Comparison of ENCODE assay signal across 20 mouse cellular contexts in genomic region chr19:58695314-58695713, GRCm38 (mm10). TPM values are rescaled to one million over a fixed set of nuclear protein-coding genes. Genes with fewer than 3 reads are reported as not detected.
"Had no signal": no experiment of that assay in that cellular context is flagged by ENCODE, and none has a peak within 500 bp of the region (broad histone marks: within the 10 kb centered on the region; RNA-seq: fewer than 3 reads in every experiment).

No protein-coding gene starts in this region.

- H3K4me3 ChIP-seq: neural tube, embryonic 13.5 days; neural tube, embryonic 15.5 days; stomach, embryonic 15.5 days had no signal

- H3K27me3 ChIP-seq: neural tube, embryonic 13.5 days; neural tube, embryonic 15.5 days; stomach, embryonic 15.5 days had no signal

- DNase-seq: retina, postnatal 1 day; right cerebral cortex, adult 18-20 months; right cerebral cortex, postnatal 14 days; right cerebral cortex, postnatal 25 days; right cerebral cortex, postnatal 4 days; spleen, adult 18-20 months; thymus, adult 18-20 months; thymus, adult 2 months; thymus, postnatal 14 days; thymus, postnatal 25 days; thymus, postnatal 36 days; thymus, postnatal 4 days had no signal

- H3K4me2 ChIP-seq: neural tube, embryonic 13.5 days; neural tube, embryonic 15.5 days; stomach, embryonic 15.5 days had no signal

- H3K36me3 ChIP-seq: neural tube, embryonic 13.5 days; neural tube, embryonic 15.5 days; stomach, embryonic 15.5 days had no signal

- H3K4me1 ChIP-seq: neural tube, embryonic 13.5 days; neural tube, embryonic 15.5 days; stomach, embryonic 15.5 days had no signal

- H3K27ac ChIP-seq: neural tube, embryonic 13.5 days; neural tube, embryonic 15.5 days; stomach, postnatal 0 days had no signal

- H3K9me3 ChIP-seq: neural tube, embryonic 13.5 days; stomach, embryonic 15.5 days had no signal

- H3K9ac ChIP-seq: neural tube, embryonic 13.5 days; neural tube, embryonic 15.5 days; stomach, embryonic 15.5 days had no signal

RNA-seq across cellular contexts. Expression of gene Pnliprp1, which starts 33.4 kb away (rescaled TPM):
- total RNA-seq: neutrophil, adult 5-6 weeks had no signal
- polyA plus RNA-seq: neural tube, embryonic 13.5 days; neural tube, embryonic 14.5 days; stomach, embryonic 14.5 days; urinary bladder, adult 2 months had no signal

RNA-seq across cellular contexts. Expression of gene Pnlip, which starts 43.0 kb away (rescaled TPM):
- total RNA-seq: neutrophil, adult 5-6 weeks had no signal
